Mouse (Mus musculus): ENCODE results near the gene Ttl. TPM values are rescaled to one million over a fixed set of nuclear protein-coding genes. Genes with fewer than 3 reads are reported as not detected.

The Ttl gene
- polyA plus RNA-seq, 1 experiment from 2014 or later = 17.1 TPM

DNA sequence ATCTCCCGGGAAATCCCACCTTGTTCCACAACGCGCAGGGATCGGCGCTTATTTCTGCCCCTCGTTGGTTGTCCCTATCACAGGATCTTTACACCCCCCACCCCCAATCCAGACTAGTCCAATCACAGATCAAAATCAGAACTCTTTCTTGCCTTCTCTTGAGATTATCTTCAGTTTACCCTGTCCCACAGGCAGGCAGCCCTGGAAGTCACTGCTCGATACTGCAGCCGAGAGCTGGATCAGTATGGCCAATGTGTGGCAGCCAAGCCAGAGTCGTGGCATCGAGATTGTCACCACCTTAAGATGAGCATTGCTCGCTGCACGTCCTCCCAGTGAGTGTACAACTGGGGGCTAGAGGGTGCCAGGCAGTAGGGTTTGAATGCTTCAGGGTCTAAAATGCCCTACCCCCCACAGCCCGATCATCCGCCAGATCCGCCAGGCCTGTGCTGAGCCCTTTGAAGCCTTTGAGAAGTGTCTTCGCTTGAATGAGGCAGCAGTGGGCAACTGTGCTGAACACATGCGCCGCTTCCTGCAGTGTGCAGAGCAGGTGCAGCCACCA is 64.3 kb downstream of the Ttl start:
- DNase-seq (ENCODE audit: low spot score) = no peak
- peak overlapping the region; percentile 84 for H3K27ac ChIP-seq (replicated peaks; ENCODE audit: low read depth, low read length)
- no peaks in the 10 kb centered on the region for H3K27me3 ChIP-seq (ENCODE audit: control insufficient read depth, insufficient read depth, low read length)
- peaks cover 24% of the 10 kb centered on the region for H3K36me3 ChIP-seq (ENCODE audit: control insufficient read depth, insufficient read depth, low read length)
- H3K4me1 ChIP-seq (ENCODE audit: control insufficient read depth, insufficient read depth, low read length) = no peaks in the 10 kb centered on the region
- no peaks in the 10 kb centered on the region for H3K9me3 ChIP-seq (ENCODE audit: control insufficient read depth, low read length)
- H3K4me3 ChIP-seq (ENCODE audit: low read depth, low read length) = peak overlapping the region; percentile 60
- no peak; the same call in 1 of the 2 replicates for ATAC-seq (ENCODE audit: insufficient number of reproducible peaks, low FRiP score, low TSS enrichment, low read depth)
- peak overlapping the region; percentile 61 for H3K9ac ChIP-seq (ENCODE audit: low read length)
- H3K4me2 ChIP-seq (ENCODE audit: low read depth, severe bottlenecking) = peak overlapping the region; percentile 83
- WGBS = 42% methylated on average over 18 of the region's 18 CpGs

- no peak overlapping the region; the same call in 1 of the 2 replicates for H3K4me2 ChIP-seq (ENCODE audit: low read depth, severe bottlenecking)
- H3K27ac ChIP-seq (replicated peaks; ENCODE audit: low read depth, low read length) = no peak overlapping the region
- H3K27me3 ChIP-seq (ENCODE audit: control insufficient read depth, insufficient read depth, low read length) = no peaks in the 10 kb centered on the region
- ATAC-seq (ENCODE audit: insufficient number of reproducible peaks, low FRiP score, low TSS enrichment, low read depth) (no peak), DNase-seq (ENCODE audit: low spot score) (no peak)
- WGBS = 93% methylated on average over 2 of the region's 2 CpGs
- H3K4me1 ChIP-seq (ENCODE audit: control insufficient read depth, insufficient read depth, low read length) = no peaks in the 10 kb centered on the region
- no peaks in the 10 kb centered on the region for H3K9me3 ChIP-seq (ENCODE audit: control insufficient read depth, low read length)
- H3K4me3 ChIP-seq (ENCODE audit: low read depth, low read length) = no peak overlapping the region
- H3K36me3 ChIP-seq (ENCODE audit: control insufficient read depth, insufficient read depth, low read length) = peaks cover 23% of the 10 kb centered on the region
- no peak overlapping the region for H3K9ac ChIP-seq (ENCODE audit: low read length)
Observed at GRCm38 (mm10) chr2:129130776-129131175, 65.0 kb downstream of the Ttl start.

DNA sequence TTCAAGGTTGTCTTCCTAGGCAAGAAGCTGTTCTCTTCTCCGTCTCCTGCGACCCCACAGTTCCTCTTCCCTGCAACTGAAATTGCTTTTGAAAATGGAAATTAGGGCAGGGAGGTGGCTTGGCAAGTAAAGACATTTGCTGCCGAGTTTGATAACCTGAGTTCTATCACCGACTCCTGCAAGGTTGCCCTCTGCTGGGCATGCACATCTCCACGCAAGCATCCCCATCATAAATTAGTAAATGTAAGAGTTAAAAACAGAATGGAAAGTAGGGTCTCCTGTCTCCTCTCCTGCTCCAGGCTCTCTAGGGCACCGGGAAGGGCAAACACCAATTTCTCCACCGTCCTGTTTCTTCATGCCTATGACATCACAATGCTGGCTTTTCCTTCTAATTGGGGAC is 66.5 kb downstream of the Ttl start:
- Histone ChIP-seq H3K9ac (ENCODE audit: low read length) (no peak overlapping the region), H3K27ac (replicated peaks; ENCODE audit: low read depth, low read length) (no peak overlapping the region), H3K4me3 (ENCODE audit: low read depth, low read length) (no peak overlapping the region), H3K4me1 (ENCODE audit: control insufficient read depth, insufficient read depth, low read length) (no peaks in the 10 kb centered on the region), H3K27me3 (ENCODE audit: control insufficient read depth, insufficient read depth, low read length) (no peaks in the 10 kb centered on the region), H3K9me3 (ENCODE audit: control insufficient read depth, low read length) (no peaks in the 10 kb centered on the region), H3K36me3 (ENCODE audit: control insufficient read depth, insufficient read depth, low read length) (peaks cover 17% of the 10 kb centered on the region), H3K4me2 (ENCODE audit: low read depth, severe bottlenecking) (no peak overlapping the region)
- DNase-seq (ENCODE audit: low spot score) (no peak), ATAC-seq (ENCODE audit: insufficient number of reproducible peaks, low FRiP score, low TSS enrichment, low read depth) (no peak)
- 94% methylated on average over 7 of the region's 7 CpGs for WGBS

DNA sequence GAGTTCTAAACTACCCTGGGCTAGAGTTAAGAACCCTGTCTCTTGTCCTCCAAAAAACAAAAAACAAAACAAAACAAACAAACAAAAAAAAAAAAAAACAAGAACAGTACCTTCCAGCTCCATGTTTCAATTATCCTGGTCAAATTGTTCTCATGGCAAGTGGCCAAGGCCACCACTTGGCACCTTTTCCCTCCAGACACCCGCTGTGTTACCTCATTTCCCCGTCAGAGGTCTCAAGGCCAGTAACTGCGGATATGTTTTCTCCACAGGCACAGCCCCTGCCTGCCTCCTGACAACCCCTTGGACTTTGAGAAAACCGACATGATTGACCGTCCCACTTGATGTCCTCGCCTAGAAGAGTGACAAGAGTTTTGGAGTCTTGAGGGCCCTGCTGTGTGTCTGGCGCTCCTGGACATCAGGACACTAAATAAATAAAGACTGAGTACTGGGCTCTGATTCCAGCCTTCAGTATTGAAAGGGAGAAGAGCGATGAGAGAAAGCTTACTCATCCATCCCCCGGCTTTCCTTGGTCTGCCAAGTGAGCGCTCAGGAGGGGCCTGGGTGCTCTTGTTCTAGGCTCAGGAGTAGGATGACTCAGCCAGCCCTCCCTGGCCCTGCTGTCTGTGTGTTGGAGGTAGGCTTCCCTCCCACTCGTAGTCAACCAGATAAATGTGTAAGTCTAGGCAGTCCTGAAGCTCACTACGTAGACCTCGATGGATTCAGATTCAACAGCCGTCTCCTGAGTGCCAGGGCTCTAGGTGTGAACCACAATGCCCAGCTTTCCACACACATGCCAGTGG is 67.5 kb downstream of the Ttl start:
- 96% methylated on average over 14 of the region's 14 CpGs for WGBS

GRCm38 (mm10) chr2:129139906-129140305 is 74.2 kb downstream of the Ttl start:
- 90% methylated on average over 10 of the region's 10 CpGs for WGBS

More for the DNA sequence above, 67.5 kb downstream of the Ttl start:
- ATAC-seq (ENCODE audit: insufficient number of reproducible peaks, low FRiP score, low TSS enrichment, low read depth) (no peak), DNase-seq (ENCODE audit: low spot score) (no peak)
- Histone ChIP-seq H3K4me2 (ENCODE audit: low read depth, severe bottlenecking) (no peak overlapping the region), H3K9me3 (ENCODE audit: control insufficient read depth, low read length) (no peaks in the 10 kb centered on the region), H3K36me3 (ENCODE audit: control insufficient read depth, insufficient read depth, low read length) (peaks cover 17% of the 10 kb centered on the region), H3K4me1 (ENCODE audit: control insufficient read depth, insufficient read depth, low read length) (no peaks in the 10 kb centered on the region), H3K9ac (ENCODE audit: low read length) (no peak overlapping the region), H3K4me3 (ENCODE audit: low read depth, low read length) (no peak overlapping the region), H3K27me3 (ENCODE audit: control insufficient read depth, insufficient read depth, low read length) (no peaks in the 10 kb centered on the region), H3K27ac (replicated peaks; ENCODE audit: low read depth, low read length) (no peak overlapping the region)

More at GRCm38 (mm10) chr2:129139906-129140305, 74.2 kb downstream of the Ttl start:
- no peaks in the 10 kb centered on the region for H3K4me1 ChIP-seq (ENCODE audit: control insufficient read depth, insufficient read depth, low read length)
- no peak overlapping the region for H3K4me2 ChIP-seq (ENCODE audit: low read depth, severe bottlenecking)
- H3K27me3 ChIP-seq (ENCODE audit: control insufficient read depth, insufficient read depth, low read length) = no peaks in the 10 kb centered on the region
- no peak overlapping the region for H3K4me3 ChIP-seq (ENCODE audit: low read depth, low read length)
- H3K36me3 ChIP-seq (ENCODE audit: control insufficient read depth, insufficient read depth, low read length) = no peaks in the 10 kb centered on the region
- H3K9ac ChIP-seq (ENCODE audit: low read length) = no peak overlapping the region
- H3K27ac ChIP-seq (replicated peaks; ENCODE audit: low read depth, low read length) = no peak overlapping the region
- DNase-seq (ENCODE audit: low spot score) = no peak
- no peak for ATAC-seq (ENCODE audit: insufficient number of reproducible peaks, low FRiP score, low TSS enrichment, low read depth)
- no peaks in the 10 kb centered on the region for H3K9me3 ChIP-seq (ENCODE audit: control insufficient read depth, low read length)

Other genes with a start within 250 kb of the Ttl start
- 24.9 and 25.1 TPM in 2 replicates for gene Tmem87b, start 247.8 kb upstream of the Ttl start, polyA plus RNA-seq (2014; fragmentation: Nextera tagmentation; extraction: Ambion mirVana)
- 1.5 and 2.2 TPM in 2 replicates for gene Fbln7, start 203.0 kb upstream of the Ttl start, polyA plus RNA-seq (2014; fragmentation: Nextera tagmentation; extraction: Ambion mirVana)
- gene Zc3h8, start 121.9 kb upstream of the Ttl start, polyA plus RNA-seq (2014; fragmentation: Nextera tagmentation; extraction: Ambion mirVana) = 8.5 and 11.4 TPM in 2 replicates
- 1.7 and 1.9 TPM in 2 replicates for gene Zc3h6, start 98.5 kb upstream of the Ttl start, polyA plus RNA-seq (2014; fragmentation: Nextera tagmentation; extraction: Ambion mirVana)
- gene Gm10762, start 98.2 kb upstream of the Ttl start, polyA plus RNA-seq (2014; fragmentation: Nextera tagmentation; extraction: Ambion mirVana) = 23.4 and 23.7 TPM in 2 replicates
- 0.17 TPM in 1 of 2 replicates, not detected in the other for gene Vinac1, start 17.8 kb upstream of the Ttl start, polyA plus RNA-seq (2014; fragmentation: Nextera tagmentation; extraction: Ambion mirVana)
- 23.0 and 30.2 TPM in 2 replicates for gene Polr1b, start 35.1 kb downstream of the Ttl start, polyA plus RNA-seq (2014; fragmentation: Nextera tagmentation; extraction: Ambion mirVana)
- gene Chchd5, start 63.8 kb downstream of the Ttl start, polyA plus RNA-seq (2014; fragmentation: Nextera tagmentation; extraction: Ambion mirVana) = 29.5 and 30.9 TPM in 2 replicates
- gene Slc20a1, start 132.8 kb downstream of the Ttl start, polyA plus RNA-seq (2014; fragmentation: Nextera tagmentation; extraction: Ambion mirVana) = 47.0 and 50.8 TPM in 2 replicates
- 86.4 and 90.9 TPM in 2 replicates for gene Ckap2l, start 231.3 kb downstream of the Ttl start, polyA plus RNA-seq (2014; fragmentation: Nextera tagmentation; extraction: Ambion mirVana)
- not detected in 2 replicates for gene Il1a, start 244.0 kb downstream of the Ttl start, polyA plus RNA-seq (2014; fragmentation: Nextera tagmentation; extraction: Ambion mirVana)